Comparison of ENCODE assay signal across 18 mouse cellular contexts in the genomic region with DNA sequence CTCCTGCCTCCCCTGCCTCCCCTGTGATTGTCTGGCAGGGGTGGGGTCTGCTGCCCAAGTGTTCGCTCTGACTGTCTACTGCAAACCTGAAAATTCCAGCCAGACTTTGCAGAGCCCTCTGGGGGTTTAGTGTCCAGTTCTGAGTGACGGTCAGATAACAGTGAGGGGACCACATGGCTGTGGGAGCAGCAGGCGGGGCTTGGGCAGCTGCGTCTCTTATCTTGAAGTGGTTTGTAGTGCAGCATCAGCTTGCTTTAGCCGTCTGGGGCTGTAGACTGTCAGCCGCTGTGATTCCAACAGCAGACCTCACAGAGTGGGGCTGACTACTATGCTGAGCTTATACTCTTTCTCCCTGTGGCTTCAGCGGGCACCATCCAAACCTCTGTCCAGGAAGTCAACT. TPM values are rescaled to one million over a fixed set of nuclear protein-coding genes. Genes with fewer than 3 reads are reported as not detected.
DNase-seq lines count a peak whose midpoint lies in the region; ATAC-seq and TF ChIP-seq lines count a peak whose summit lies in the region.
"Had no signal": no experiment of that assay in that cellular context is flagged by ENCODE, and none has a peak within 500 bp of the region (broad histone marks: within the 10 kb centered on the region; RNA-seq: fewer than 3 reads in every experiment).

No protein-coding gene starts in this region.

- peaks cover 75% of the 10 kb centered on the region for H3K4me1 ChIP-seq in heart, embryonic 10.5 days
- peaks cover 89% of the 10 kb centered on the region for H3K4me1 ChIP-seq in liver, embryonic 13.5 days (replicated peaks)
- H3K4me1 ChIP-seq in kidney, adult 2 months (ENCODE audit: control insufficient read depth, insufficient read depth, low read length) = peaks cover 27% of the 10 kb centered on the region

- DNase-seq in heart, embryonic 10.5 days (ENCODE audit: low spot score) = peak; percentile 94
- no peak for DNase-seq in heart, adult 18-20 months
- no peak for DNase-seq in left cerebral cortex, adult 2 months (ENCODE audit: extremely low spot score in 1 of 2, low spot score in 2 of 2)
- no peak for DNase-seq in left cerebral cortex, postnatal 10 days (ENCODE audit: extremely low spot score in 1 of 2, low spot score in 2 of 2)
- DNase-seq in MN1 (ENCODE audit: low spot score) = peak; percentile 63
- DNase-seq in liver, embryonic 13.5 days = peak; percentile 40
- no peak for DNase-seq in kidney, adult 2 months
- DNase-seq: adrenal gland, postnatal 36 days; cerebellum, postnatal 36 days; right cerebral cortex, adult 18-20 months; spleen, adult 18-20 months had no signal

- peak overlapping the region; percentile 22 for H3K4me3 ChIP-seq in heart, embryonic 10.5 days
- H3K4me3 ChIP-seq in left cerebral cortex, adult 2 months = peak overlapping the region; percentile 25
- H3K4me3 ChIP-seq in liver, embryonic 13.5 days (replicated peaks) = peak overlapping the region; percentile 78
- H3K4me3 ChIP-seq in kidney, adult 2 months (ENCODE audit: insufficient read depth, low read depth, low read length) = no peak overlapping the region
- H3K4me3 ChIP-seq: forebrain, embryonic 13.5 days; hindbrain, embryonic 15.5 days; limb, embryonic 15.5 days; neural tube, embryonic 15.5 days had no signal

- WGBS in heart, embryonic 10.5 days = 18% methylated on average over 7 of the region's 7 CpGs
- 39% methylated on average over 7 of the region's 7 CpGs for whole genome bisulfite sequencing in liver, embryonic 13.5 days (ENCODE audit: insufficient replicate concordance)
- WGBS in kidney, adult 2 months = 80% methylated on average over 7 of the region's 7 CpGs

- peaks cover 7% of the 10 kb centered on the region; the same call in 1 of the 2 replicates for H3K27me3 ChIP-seq in heart, embryonic 10.5 days (ENCODE audit: insufficient read depth, poor library complexity, severe bottlenecking)
- peaks cover 7% of the 10 kb centered on the region for H3K27me3 ChIP-seq in liver, embryonic 13.5 days
- H3K27me3 ChIP-seq in kidney, adult 2 months (replicated peaks; ENCODE audit: control insufficient read depth, insufficient read depth, low read length) = no peaks in the 10 kb centered on the region
- H3K27me3 ChIP-seq: forebrain, embryonic 13.5 days; hindbrain, embryonic 15.5 days; neural tube, embryonic 15.5 days had no signal

- H3K36me3 ChIP-seq in heart, embryonic 10.5 days = peaks cover 62% of the 10 kb centered on the region
- peaks cover 63% of the 10 kb centered on the region for H3K36me3 ChIP-seq in liver, embryonic 13.5 days
- no peaks in the 10 kb centered on the region for H3K36me3 ChIP-seq in kidney, adult 2 months (ENCODE audit: control insufficient read depth, insufficient read depth, low read length)

- H3K9me3 ChIP-seq in heart, embryonic 10.5 days = no peaks in the 10 kb centered on the region
- no peaks in the 10 kb centered on the region for H3K9me3 ChIP-seq in liver, embryonic 13.5 days (replicated peaks)
- H3K9me3 ChIP-seq: forebrain, embryonic 13.5 days; hindbrain, embryonic 15.5 days; limb, embryonic 15.5 days; neural tube, embryonic 15.5 days had no signal

- TF ChIP-seq CTCF in left cerebral cortex, adult 2 months (IDR thresholded peaks at IDR 0.05) = no peak
- TF ChIP-seq CTCF in kidney, adult 2 months (conservative IDR thresholded peaks at IDR 0.05; ENCODE audit: insufficient read depth, insufficient read length, low read depth, low read length) = no peak

- 0 out of 2 replicates have a peak overlapping the region, but pooled peaks have one; percentile 98 for H3K9ac ChIP-seq in liver, embryonic 13.5 days
- H3K9ac ChIP-seq: forebrain, embryonic 13.5 days; hindbrain, embryonic 15.5 days; limb, embryonic 15.5 days; neural tube, embryonic 15.5 days had no signal

- H3K27ac ChIP-seq in heart, embryonic 10.5 days = peak overlapping the region; percentile 54
- peak overlapping the region; percentile 25 for H3K27ac ChIP-seq in left cerebral cortex, adult 2 months
- peak overlapping the region; percentile 98; the same call in 1 of the 2 replicates for H3K27ac ChIP-seq in liver, embryonic 13.5 days
- H3K27ac ChIP-seq in kidney, adult 2 months (ENCODE audit: insufficient read depth, low read depth, low read length) = no peak overlapping the region
- H3K27ac ChIP-seq: forebrain, embryonic 13.5 days; hindbrain, embryonic 15.5 days; limb, embryonic 15.5 days; neural tube, embryonic 15.5 days had no signal

- H3K4me2 ChIP-seq in liver, embryonic 13.5 days = peak overlapping the region; percentile 99
- H3K4me2 ChIP-seq: forebrain, embryonic 13.5 days; hindbrain, embryonic 15.5 days; limb, embryonic 15.5 days; neural tube, embryonic 15.5 days had no signal

- TF ChIP-seq POLR2A in kidney, adult 2 months (IDR thresholded peaks at IDR 0.05; ENCODE audit: low read depth, low read length) = no peak

- ATAC-seq in liver, embryonic 13.5 days (ENCODE audit: low read depth) = no peak
- ATAC-seq: forebrain, embryonic 13.5 days had no signal

- intact Hi-C loops in left cerebral cortex, adult 2 months (cut with DNase I) = no loop called here
- intact Hi-C loops in left cerebral cortex, postnatal 10 days (cut with DNase I) = no loop called here

RNA-seq across cellular contexts. Expression of a gene that starts 5.0 kb away (rescaled TPM):
- 1,251 and 1,319 TPM in 2 replicates for polyA plus RNA-seq in heart, embryonic 10.5 days (2016; fragmentation: Nextera tagmentation; extraction: Ambion mirVana)
- 1,000 to 10,000 TPM; 1,459 to 1,479 TPM for total RNA-seq in heart, adult 18-20 months (2021)
- 100 to 1,000 TPM; 539 to 573 TPM for total RNA-seq in left cerebral cortex, adult 2 months (2021)
- 100 to 1,000 TPM; 697 to 706 TPM for total RNA-seq in left cerebral cortex, postnatal 10 days (2021)
- 903 and 946 TPM in 2 replicates for polyA plus RNA-seq in liver, embryonic 13.5 days (2015; fragmentation: Nextera tagmentation; extraction: Ambion mirVana)
- 825 and 914 TPM in 2 replicates for polyA plus RNA-seq in kidney, adult 2 months (2012; rRNA removed)

RNA-seq across cellular contexts. Expression of a gene that starts 7.1 kb away (rescaled TPM):
- polyA plus RNA-seq in heart, embryonic 10.5 days (2016; fragmentation: Nextera tagmentation; extraction: Ambion mirVana) = not detected in 2 replicates
- total RNA-seq in heart, adult 18-20 months (2021) = 10 to 100 TPM; 14.8 to 15.1 TPM
- total RNA-seq in left cerebral cortex, adult 2 months (2021) = 100 to 1,000 TPM; 129 to 142 TPM
- total RNA-seq in left cerebral cortex, postnatal 10 days (2021) = 10 to 100 TPM; 75.5 to 80.0 TPM
- not detected in 2 replicates for polyA plus RNA-seq in liver, embryonic 13.5 days (2015; fragmentation: Nextera tagmentation; extraction: Ambion mirVana)
- 1.5 and 1.9 TPM in 2 replicates for polyA plus RNA-seq in kidney, adult 2 months (2012; rRNA removed)
- total RNA-seq: megakaryocyte progenitor cell, adult 5-6 weeks; monocyte, adult 5-6 weeks had no signal
- polyA plus RNA-seq: stomach, embryonic 16.5 days had no signal

RNA-seq across cellular contexts. Expression of a gene that starts 20.5 kb away (rescaled TPM):
- 0.46 and 0.54 TPM in 2 replicates for polyA plus RNA-seq in heart, embryonic 10.5 days (2016; fragmentation: Nextera tagmentation; extraction: Ambion mirVana)
- total RNA-seq in heart, adult 18-20 months (2021) = 1 to 10 TPM; 7.2 to 7.9 TPM
- 1 to 10 TPM; 2.1 to 4.0 TPM for total RNA-seq in left cerebral cortex, adult 2 months (2021)
- 1 to 10 TPM; 1.2 to 1.5 TPM for total RNA-seq in left cerebral cortex, postnatal 10 days (2021)
- polyA plus RNA-seq in liver, embryonic 13.5 days (2015; fragmentation: Nextera tagmentation; extraction: Ambion mirVana) = 0.22 and 0.32 TPM in 2 replicates
- 0.34 and 0.94 TPM in 2 replicates for polyA plus RNA-seq in kidney, adult 2 months (2012; rRNA removed)

RNA-seq across cellular contexts. Expression of a gene that starts 27.3 kb away (rescaled TPM):
- polyA plus RNA-seq in heart, embryonic 10.5 days (2016; fragmentation: Nextera tagmentation; extraction: Ambion mirVana) = 188 and 215 TPM in 2 replicates
- total RNA-seq in heart, adult 18-20 months (2021) = 100 to 1,000 TPM; 213 to 227 TPM
- 10 to 100 TPM; 80.7 to 84.8 TPM for total RNA-seq in left cerebral cortex, adult 2 months (2021)
- total RNA-seq in left cerebral cortex, postnatal 10 days (2021) = 10 to 100 TPM; 64.9 to 66.8 TPM
- 164 and 166 TPM in 2 replicates for polyA plus RNA-seq in liver, embryonic 13.5 days (2015; fragmentation: Nextera tagmentation; extraction: Ambion mirVana)
- 159 and 183 TPM in 2 replicates for polyA plus RNA-seq in kidney, adult 2 months (2012; rRNA removed)

RNA-seq across cellular contexts. Expression of a gene that starts 37.1 kb away (rescaled TPM):
- polyA plus RNA-seq in heart, embryonic 10.5 days (2016; fragmentation: Nextera tagmentation; extraction: Ambion mirVana) = 39.8 and 42.5 TPM in 2 replicates
- 10 to 100 TPM; 46.3 to 49.5 TPM for total RNA-seq in heart, adult 18-20 months (2021)
- total RNA-seq in left cerebral cortex, adult 2 months (2021) = 10 to 100 TPM; 45.1 to 51.6 TPM
- 10 to 100 TPM; 40.1 to 43.7 TPM for total RNA-seq in left cerebral cortex, postnatal 10 days (2021)
- polyA plus RNA-seq in liver, embryonic 13.5 days (2015; fragmentation: Nextera tagmentation; extraction: Ambion mirVana) = 20.0 and 20.8 TPM in 2 replicates
- polyA plus RNA-seq in kidney, adult 2 months (2012; rRNA removed) = 66.3 and 77.9 TPM in 2 replicates

Comparison
In these comparisons a context has a peak if more than half of its experiments do, and no peak if none do; other contexts are left out.
1. DNase-seq: peak in heart, embryonic 10.5 days (single experiment), MN1 (single experiment) and liver, embryonic 13.5 days (single experiment); none in heart, adult 18-20 months (0 of 2), left cerebral cortex, adult 2 months (0 of 2), left cerebral cortex, postnatal 10 days (0 of 2) and kidney, adult 2 months (single experiment).
2. RNA of a gene that starts 7.1 kb away (total RNA-seq): 129 to 142 TPM in left cerebral cortex, adult 2 months and 75.5 to 80.0 TPM in left cerebral cortex, postnatal 10 days; 14.8 to 15.1 TPM in heart, adult 18-20 months; every median in the first group is over 4 times any median in the second.